Mouse (Mus musculus) neural tube, embryonic 14.5 days (tissue): ENCODE results near the gene Prkd2. TPM values are rescaled to one million over a fixed set of nuclear protein-coding genes. Genes with fewer than 3 reads are reported as not detected.

Experiments
- ATAC-seq: fragments of 200-750 bp; cut with Nextera tagmentation; 2 replicates; pipeline ENCODE4 v1.8.0; 2017; ENCODE audit warnings: low read depth, mild to moderate bottlenecking, moderate TSS enrichment, moderate library complexity
- H3K27ac ChIP-seq: fragments of 300-500 bp; sonication (generic); 2 replicates; pipeline ENCODE4 v1.5.1; 2014; ENCODE audit warnings: low read depth, mild to moderate bottlenecking, control low read depth, low read length, moderate library complexity, mixed read lengths
- H3K27me3 ChIP-seq: fragments of 300-500 bp; sonication (generic); 2 replicates; pipeline ENCODE4 v1.6.1; 2014; ENCODE audit warnings: low read length; ENCODE audit not compliant: control insufficient read depth, insufficient read depth
- H3K36me3 ChIP-seq: fragments of 300-500 bp; sonication (generic); 2 replicates; pipeline ENCODE4 v1.6.1; 2014; ENCODE audit warnings: low read length, mixed read lengths; ENCODE audit not compliant: control insufficient read depth, insufficient read depth
- H3K4me1 ChIP-seq: fragments of 300-500 bp; sonication (generic); 2 replicates; pipeline ENCODE4 v1.6.1; 2014; ENCODE audit warnings: low read length; ENCODE audit not compliant: control insufficient read depth, insufficient read depth
- H3K4me2 ChIP-seq: fragments of 300-500 bp; sonication (generic); 2 replicates; pipeline ENCODE4 v1.6.1; 2014; ENCODE audit warnings: mild to moderate bottlenecking, low read depth, low read length, control low read depth
- H3K4me3 ChIP-seq: fragments of 300-500 bp; sonication (generic); 2 replicates; pipeline ENCODE4 v1.5.1; 2014; ENCODE audit warnings: low read depth, low read length, control low read depth, mixed read lengths
- H3K9ac ChIP-seq: fragments of 300-500 bp; sonication (generic); replicated peaks from 2 replicates; pipeline ENCODE4 v1.6.1; 2014; ENCODE audit warnings: low read depth, mild to moderate bottlenecking, control low read depth, low read length, mixed read lengths
- H3K9me3 ChIP-seq: fragments of 300-500 bp; sonication (generic); 2 replicates; pipeline ENCODE4 v1.6.1; 2016; ENCODE audit warnings: low read length; ENCODE audit not compliant: control insufficient read depth
- WGBS: fragments of 180-500 bp; shearing (Covaris S2); extraction: QIAGEN DNeasy Blood & Tissue Kit; methylation state at CpG from one replicate; pipeline ENCODE4 v1.1.7; 2014; 5-methylcytosine and 5-hydroxymethylcytosine counted together
- polyA plus RNA-seq: library from polyadenylated mRNA; unstranded; fragments of >200 nt; fragmentation: Nextera tagmentation; extraction: Ambion mirVana; gene quantifications from 2 replicates; pipeline ENCODE4 v1.2.1, GENCODE M21; 2014

Gene Prkd2
- polyA plus RNA-seq, 1 experiment from 2014 or later: 4.5 TPM

- Histone ChIP-seq H3K27me3 (no peaks in the 10 kb centered on the region), H3K4me2 (no peak overlapping the region), H3K27ac (no peak overlapping the region), H3K9me3 (no peaks in the 10 kb centered on the region), H3K4me3 (no peak overlapping the region), H3K36me3 (no peaks in the 10 kb centered on the region), H3K9ac (no peak overlapping the region), H3K4me1 (no peaks in the 10 kb centered on the region; the same call in 1 of the 2 replicates)
- no peak for ATAC-seq
- WGBS: 54% methylated on average over 8 of the region's 10 CpGs
Observed at GRCm38 (mm10) chr7:16904120-16904675, 61.5 kb downstream of the Prkd2 start.

GRCm38 (mm10) chr7:16905491-16906021 is 62.9 kb downstream of the Prkd2 start:
- Histone ChIP-seq H3K9ac (no peak overlapping the region), H3K27ac (no peak overlapping the region), H3K4me1 (no peaks in the 10 kb centered on the region; the same call in 1 of the 2 replicates), H3K36me3 (no peaks in the 10 kb centered on the region), H3K4me2 (no peak overlapping the region), H3K27me3 (no peaks in the 10 kb centered on the region), H3K9me3 (no peaks in the 10 kb centered on the region), H3K4me3 (no peak overlapping the region)
- 54% methylated on average over 9 of the region's 9 CpGs for WGBS
- ATAC-seq: no peak

GRCm38 (mm10) chr7:16906281-16906680 is 63.6 kb downstream of the Prkd2 start, which contains the start of gene Ptgir:
Gene Ptgir, plus strand, starts transcription at chr7:16906490.
- Histone ChIP-seq H3K4me2 (no peak within 1 kb of the TSS), H3K27ac (no peak within 1 kb of the TSS), H3K4me1 (no peaks in the 10 kb centered on the region), H3K36me3 (no peaks in the 10 kb centered on the region), H3K27me3 (no peaks in the 10 kb centered on the region), H3K4me3 (no peak within 1 kb of the TSS), H3K9me3 (no peaks in the 10 kb centered on the region), H3K9ac (0 out of 2 replicates have a peak within 1 kb of the TSS, but pooled peaks have one; percentile 8)
- no peak for ATAC-seq
- WGBS: 15% methylated on average over 6 of the region's 6 CpGs

GRCm38 (mm10) chr7:16906889-16907559 is 64.3 kb downstream of the Prkd2 start:
- WGBS: 93% methylated on average over 40 of the region's 41 CpGs
- H3K36me3 ChIP-seq: no peaks in the 10 kb centered on the region
- H3K9ac ChIP-seq: 0 out of 2 replicates have a peak overlapping the region, but pooled peaks have one; percentile 8
- H3K27me3 ChIP-seq: no peaks in the 10 kb centered on the region
- no peak overlapping the region for H3K4me3 ChIP-seq
- H3K27ac ChIP-seq: no peak overlapping the region
- ATAC-seq: no peak
- H3K4me2 ChIP-seq: no peak overlapping the region
- H3K4me1 ChIP-seq: no peaks in the 10 kb centered on the region
- H3K9me3 ChIP-seq: no peaks in the 10 kb centered on the region

DNA sequence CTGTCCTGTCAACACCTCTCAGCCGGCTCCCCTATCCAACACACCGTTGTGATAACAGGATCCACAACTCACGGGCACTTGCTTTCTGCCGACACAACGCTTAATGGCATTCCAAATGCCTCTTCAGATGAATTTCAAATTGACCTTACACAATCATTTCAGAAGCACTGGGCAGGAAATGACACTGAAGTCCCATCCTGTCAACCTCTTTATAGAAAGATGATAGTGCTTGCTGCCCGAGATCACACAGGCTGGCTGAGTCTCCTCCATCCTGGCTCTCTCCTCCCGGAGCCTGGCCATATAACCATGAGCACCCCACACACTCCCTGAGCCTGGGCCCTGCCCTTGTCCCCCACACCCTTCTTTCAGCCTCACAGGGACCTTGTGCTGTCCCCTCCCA is 65.1 kb downstream of the Prkd2 start:
- Histone ChIP-seq H3K27me3 (no peaks in the 10 kb centered on the region), H3K4me3 (no peak overlapping the region), H3K9me3 (no peaks in the 10 kb centered on the region), H3K4me2 (no peak overlapping the region), H3K9ac (no peak overlapping the region), H3K36me3 (no peaks in the 10 kb centered on the region), H3K27ac (no peak overlapping the region), H3K4me1 (no peaks in the 10 kb centered on the region)
- ATAC-seq: no peak
- 79% methylated on average over 7 of the region's 7 CpGs for WGBS

GRCm38 (mm10) chr7:16908367-16908766 is 65.7 kb downstream of the Prkd2 start:
- WGBS: 64% methylated on average over 11 of the region's 11 CpGs

GRCm38 (mm10) chr7:16908859-16909258 is 66.2 kb downstream of the Prkd2 start:
- Histone ChIP-seq H3K27ac (no peak overlapping the region), H3K9me3 (no peaks in the 10 kb centered on the region), H3K9ac (no peak overlapping the region), H3K27me3 (no peaks in the 10 kb centered on the region), H3K36me3 (0 out of 2 replicates have a peak, but pooled peaks cover 6% of the 10 kb centered on the region), H3K4me1 (no peaks in the 10 kb centered on the region), H3K4me3 (no peak overlapping the region), H3K4me2 (no peak overlapping the region)
- 69% methylated on average over 11 of the region's 11 CpGs for whole genome bisulfite sequencing
- ATAC-seq: no peak

More at GRCm38 (mm10) chr7:16908367-16908766, 65.7 kb downstream of the Prkd2 start:
- Histone ChIP-seq H3K4me1 (no peaks in the 10 kb centered on the region), H3K4me2 (no peak overlapping the region), H3K4me3 (no peak overlapping the region), H3K27ac (no peak overlapping the region), H3K27me3 (no peaks in the 10 kb centered on the region), H3K9me3 (no peaks in the 10 kb centered on the region), H3K9ac (peak overlapping the region; percentile 34; the same call in 1 of the 2 replicates), H3K36me3 (0 out of 2 replicates have a peak, but pooled peaks cover 3% of the 10 kb centered on the region)
- no peak for ATAC-seq

DNA sequence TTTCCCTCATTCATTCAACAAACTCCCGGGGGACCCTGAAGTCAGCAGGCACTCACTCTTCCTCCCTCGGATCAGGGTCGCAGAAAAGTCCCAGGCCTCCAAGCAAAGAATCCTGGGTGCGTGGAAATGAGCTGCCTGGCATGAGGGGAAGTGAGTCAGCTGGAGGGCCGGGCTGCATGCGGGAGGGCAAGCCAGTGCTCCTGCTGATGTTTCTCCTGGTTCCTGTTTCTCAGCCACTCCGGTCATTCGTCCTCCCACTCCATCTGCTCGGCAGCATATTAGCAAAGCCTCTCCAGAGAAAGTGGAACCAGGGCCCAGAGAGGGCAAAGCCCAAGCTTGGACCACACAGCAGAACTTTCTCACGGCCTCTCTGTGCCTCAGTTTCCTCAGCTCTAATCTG is 67.2 kb downstream of the Prkd2 start:
- no peak overlapping the region for H3K27ac ChIP-seq
- peaks cover 13% of the 10 kb centered on the region for H3K36me3 ChIP-seq
- no peaks in the 10 kb centered on the region for H3K9me3 ChIP-seq
- H3K4me2 ChIP-seq: no peak overlapping the region
- H3K9ac ChIP-seq: no peak overlapping the region
- no peak overlapping the region for H3K4me3 ChIP-seq
- H3K27me3 ChIP-seq: no peaks in the 10 kb centered on the region
- whole genome bisulfite sequencing: 57% methylated on average over 10 of the region's 10 CpGs
- ATAC-seq: no peak
- H3K4me1 ChIP-seq: no peaks in the 10 kb centered on the region

DNA sequence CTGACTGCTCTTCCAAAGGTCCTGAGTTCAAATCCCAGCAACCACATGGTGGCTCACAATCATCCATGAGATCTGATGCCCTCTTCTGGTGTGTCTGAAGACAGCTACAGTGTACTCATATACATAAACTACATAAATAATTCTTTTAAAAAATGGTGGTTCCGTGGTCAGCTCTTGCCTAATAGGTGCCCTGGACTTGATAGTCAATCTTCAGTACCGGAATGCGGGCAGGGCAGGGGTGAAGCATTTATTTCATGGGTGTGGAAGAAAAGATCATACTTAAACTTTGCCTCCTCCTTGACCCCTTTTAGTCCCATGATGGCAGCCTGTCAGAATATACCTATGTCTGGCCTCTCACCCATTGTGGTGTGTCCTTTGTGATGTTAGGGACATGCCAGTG is 69.2 kb downstream of the Prkd2 start:
- H3K9me3 ChIP-seq: no peaks in the 10 kb centered on the region
- no peak for ATAC-seq
- H3K4me3 ChIP-seq: no peak overlapping the region
- no peak overlapping the region for H3K9ac ChIP-seq
- WGBS: 92% methylated on average over 3 of the region's 3 CpGs
- H3K4me1 ChIP-seq: no peaks in the 10 kb centered on the region
- H3K4me2 ChIP-seq: no peak overlapping the region
- H3K27me3 ChIP-seq: no peaks in the 10 kb centered on the region
- H3K27ac ChIP-seq: no peak overlapping the region
- H3K36me3 ChIP-seq: peaks cover 30% of the 10 kb centered on the region
